Mouse (Mus musculus): ENCODE results near the gene Ubac2. TPM values are rescaled to one million over a fixed set of nuclear protein-coding genes. Genes with fewer than 3 reads are reported as not detected.
A peak's percentile ranks its signal among the peaks of the same experiment; 100 is the strongest.
"Not testable (repeated sequence)": the region's sequence is repeated elsewhere in the genome, so short reads cannot be mapped to it uniquely, and the experiment has no call there.

Ubac2 gene
- polyA plus RNA-seq, 1 experiment from 2014 or later: 51.1 TPM

GRCm38 (mm10) chr14:121873172-121873571 is 5.2 kb upstream of the Ubac2 start:
- no peak overlapping the region for H3K9ac ChIP-seq
- H3K27me3 ChIP-seq: peaks cover 4% of the 10 kb centered on the region; the same call in 1 of the 2 replicates
- WGBS: 77% methylated on average over 2 of the region's 2 CpGs
- H3K27ac ChIP-seq (replicated peaks): no peak overlapping the region
- no peak for ATAC-seq (ENCODE audit: low FRiP score, low read depth)
- no peak overlapping the region for H3K4me2 ChIP-seq
- H3K4me3 ChIP-seq: no peak overlapping the region
- no peaks in the 10 kb centered on the region for H3K9me3 ChIP-seq
- no peaks in the 10 kb centered on the region for H3K36me3 ChIP-seq
- H3K4me1 ChIP-seq (replicated peaks): peaks cover 6% of the 10 kb centered on the region; the same call in 1 of the 2 replicates

- 83% methylated on average over 4 of the region's 4 CpGs for WGBS
Measured at GRCm38 (mm10) chr14:121873646-121874045, 4.8 kb upstream of the Ubac2 start.

GRCm38 (mm10) chr14:121876190-121876589 is 2.2 kb upstream of the Ubac2 start:
- not testable (repeated sequence) for H3K9me3 ChIP-seq; H3K36me3 ChIP-seq; H3K9ac ChIP-seq; H3K27me3 ChIP-seq; H3K4me2 ChIP-seq; H3K27ac ChIP-seq (replicated peaks); ATAC-seq (ENCODE audit: low FRiP score, low read depth); H3K4me3 ChIP-seq
- 78% methylated on average over 2 of the region's 2 CpGs for WGBS
- peaks cover 20% of the 10 kb centered on the region for H3K4me1 ChIP-seq (replicated peaks)

More at GRCm38 (mm10) chr14:121873646-121874045, 4.8 kb upstream of the Ubac2 start:
- Histone ChIP-seq H3K9me3 (no peaks in the 10 kb centered on the region), H3K27me3 (peaks cover 4% of the 10 kb centered on the region; the same call in 1 of the 2 replicates), H3K9ac (no peak overlapping the region), H3K36me3 (no peaks in the 10 kb centered on the region), H3K4me2 (no peak overlapping the region), H3K4me1 (replicated peaks) (peaks cover 6% of the 10 kb centered on the region; the same call in 1 of the 2 replicates), H3K4me3 (no peak overlapping the region), H3K27ac (replicated peaks) (no peak overlapping the region)
- no peak for ATAC-seq (ENCODE audit: low FRiP score, low read depth)

GRCm38 (mm10) chr14:121876860-121877259 is 1.6 kb upstream of the Ubac2 start:
- H3K27me3 ChIP-seq: peaks cover 4% of the 10 kb centered on the region; the same call in 1 of the 2 replicates
- H3K9ac ChIP-seq: no peak overlapping the region
- H3K27ac ChIP-seq (replicated peaks): no peak overlapping the region
- WGBS: 96% methylated on average over 2 of the region's 2 CpGs
- no peaks in the 10 kb centered on the region for H3K9me3 ChIP-seq
- H3K4me3 ChIP-seq: no peak overlapping the region
- H3K36me3 ChIP-seq: no peaks in the 10 kb centered on the region
- no peak overlapping the region for H3K4me2 ChIP-seq
- H3K4me1 ChIP-seq (replicated peaks): peaks cover 20% of the 10 kb centered on the region
- ATAC-seq (ENCODE audit: low FRiP score, low read depth): no peak

- peak overlapping the region; percentile 95 for H3K4me2 ChIP-seq
- no peaks in the 10 kb centered on the region for H3K9me3 ChIP-seq
- peaks cover 20% of the 10 kb centered on the region for H3K4me1 ChIP-seq (replicated peaks)
- H3K27me3 ChIP-seq: peaks cover 4% of the 10 kb centered on the region; the same call in 1 of the 2 replicates
- no peaks in the 10 kb centered on the region for H3K36me3 ChIP-seq
- ATAC-seq (ENCODE audit: low FRiP score, low read depth): no peak
- H3K4me3 ChIP-seq: peak overlapping the region; percentile 73
- WGBS: 36% methylated on average over 8 of the region's 8 CpGs
- H3K27ac ChIP-seq (replicated peaks): peak overlapping the region; percentile 91; the same call in 1 of the 2 replicates
- H3K9ac ChIP-seq: peak overlapping the region; percentile 90
Measured at GRCm38 (mm10) chr14:121877640-121878039, 780 bp upstream of the Ubac2 start.

GRCm38 (mm10) chr14:121878859-121879206 is 413 bp downstream of the Ubac2 start:
- Histone ChIP-seq H3K27me3 (peaks cover 4% of the 10 kb centered on the region; the same call in 1 of the 2 replicates), H3K36me3 (no peaks in the 10 kb centered on the region), H3K9ac (peak overlapping the region; percentile 90), H3K4me3 (peak overlapping the region; percentile 73), H3K4me2 (peak overlapping the region; percentile 95), H3K9me3 (no peaks in the 10 kb centered on the region), H3K4me1 (replicated peaks) (peaks cover 20% of the 10 kb centered on the region), H3K27ac (replicated peaks) (peak overlapping the region; percentile 91)
- WGBS: under 1% methylated on average over 27 of the region's 27 CpGs
- peak; percentile 40; the same call in 1 of the 2 replicates for ATAC-seq (ENCODE audit: low FRiP score, low read depth)

- Histone ChIP-seq H3K27ac (replicated peaks) (no peak overlapping the region), H3K4me2 (peak overlapping the region; percentile 95), H3K9ac (peak overlapping the region; percentile 90), H3K27me3 (0 out of 2 replicates have a peak, but pooled peaks cover 4% of the 10 kb centered on the region), H3K9me3 (no peaks in the 10 kb centered on the region), H3K4me1 (replicated peaks) (peaks cover 20% of the 10 kb centered on the region), H3K4me3 (peak overlapping the region; percentile 73), H3K36me3 (no peaks in the 10 kb centered on the region)
- no peak for ATAC-seq (ENCODE audit: low FRiP score, low read depth)
- 19% methylated on average over 16 of the region's 16 CpGs for WGBS
Measured at GRCm38 (mm10) chr14:121879266-121879840, 933 bp downstream of the Ubac2 start.

GRCm38 (mm10) chr14:121881211-121881610 is 2.8 kb downstream of the Ubac2 start:
- WGBS: 92% methylated on average over 7 of the region's 7 CpGs
- Histone ChIP-seq H3K9me3 (no peaks in the 10 kb centered on the region), H3K4me2 (no peak overlapping the region), H3K36me3 (no peaks in the 10 kb centered on the region), H3K27me3 (no peaks in the 10 kb centered on the region), H3K4me3 (no peak overlapping the region), H3K9ac (no peak overlapping the region), H3K27ac (replicated peaks) (no peak overlapping the region), H3K4me1 (replicated peaks) (peaks cover 20% of the 10 kb centered on the region)
- no peak for ATAC-seq (ENCODE audit: low FRiP score, low read depth)

- Histone ChIP-seq H3K9ac (no peak overlapping the region), H3K9me3 (no peaks in the 10 kb centered on the region), H3K27me3 (no peaks in the 10 kb centered on the region), H3K27ac (replicated peaks) (no peak overlapping the region), H3K4me2 (no peak overlapping the region), H3K36me3 (no peaks in the 10 kb centered on the region), H3K4me3 (no peak overlapping the region), H3K4me1 (replicated peaks) (peaks cover 11% of the 10 kb centered on the region)
- ATAC-seq (ENCODE audit: low FRiP score, low read depth): no peak
- 76% methylated on average over 6 of the region's 6 CpGs for WGBS
Measured at GRCm38 (mm10) chr14:121884150-121884797, 5.9 kb downstream of the Ubac2 start.

- no peaks in the 10 kb centered on the region for H3K4me1 ChIP-seq (replicated peaks)
- no peak overlapping the region for H3K4me2 ChIP-seq
- no peak overlapping the region for H3K9ac ChIP-seq
- 90% methylated on average over 6 of the region's 6 CpGs for WGBS
- no peak for ATAC-seq (ENCODE audit: low FRiP score, low read depth)
- H3K9me3 ChIP-seq: no peaks in the 10 kb centered on the region
- no peak overlapping the region for H3K27ac ChIP-seq (replicated peaks)
- no peaks in the 10 kb centered on the region for H3K36me3 ChIP-seq
- no peak overlapping the region for H3K4me3 ChIP-seq
- no peaks in the 10 kb centered on the region for H3K27me3 ChIP-seq
Measured at GRCm38 (mm10) chr14:121893747-121894146, 15.3 kb downstream of the Ubac2 start.

GRCm38 (mm10) chr14:121894511-121895135 is 16.2 kb downstream of the Ubac2 start:
- H3K27ac ChIP-seq (replicated peaks): no peak overlapping the region
- WGBS: 72% methylated on average over 5 of the region's 5 CpGs

GRCm38 (mm10) chr14:121895316-121895715 is 16.9 kb downstream of the Ubac2 start:
- H3K4me3 ChIP-seq: no peak overlapping the region
- H3K9me3 ChIP-seq: no peaks in the 10 kb centered on the region
- no peaks in the 10 kb centered on the region for H3K4me1 ChIP-seq (replicated peaks)
- ATAC-seq (ENCODE audit: low FRiP score, low read depth): no peak
- no peaks in the 10 kb centered on the region for H3K27me3 ChIP-seq
- WGBS: 95% methylated on average over 4 of the region's 4 CpGs
- H3K27ac ChIP-seq (replicated peaks): no peak overlapping the region
- no peak overlapping the region for H3K4me2 ChIP-seq
- no peak overlapping the region for H3K9ac ChIP-seq
- H3K36me3 ChIP-seq: no peaks in the 10 kb centered on the region

More at GRCm38 (mm10) chr14:121894511-121895135, 16.2 kb downstream of the Ubac2 start:
- H3K9ac ChIP-seq: no peak overlapping the region
- H3K36me3 ChIP-seq: no peaks in the 10 kb centered on the region
- H3K27me3 ChIP-seq: no peaks in the 10 kb centered on the region
- H3K9me3 ChIP-seq: no peaks in the 10 kb centered on the region
- no peak for ATAC-seq (ENCODE audit: low FRiP score, low read depth)
- no peaks in the 10 kb centered on the region for H3K4me1 ChIP-seq (replicated peaks)
- no peak overlapping the region for H3K4me3 ChIP-seq
- no peak overlapping the region for H3K4me2 ChIP-seq

Data from hindbrain, embryonic 15.5 days (tissue).